Mouse (Mus musculus) layer of hippocampus, adult 11-12 months (tissue): ENCODE measurements around the gene Smarcd3.
"Not testable (repeated sequence)": the region's sequence is repeated elsewhere in the genome, so short reads cannot be mapped to it uniquely, and the experiment has no call there.

Experiments used
- DNase-seq: peaks from one replicate; pipeline ENCODE4 v3.0.0; 2022; ENCODE audit warnings: low spot score

Smarcd3 gene

DNA sequence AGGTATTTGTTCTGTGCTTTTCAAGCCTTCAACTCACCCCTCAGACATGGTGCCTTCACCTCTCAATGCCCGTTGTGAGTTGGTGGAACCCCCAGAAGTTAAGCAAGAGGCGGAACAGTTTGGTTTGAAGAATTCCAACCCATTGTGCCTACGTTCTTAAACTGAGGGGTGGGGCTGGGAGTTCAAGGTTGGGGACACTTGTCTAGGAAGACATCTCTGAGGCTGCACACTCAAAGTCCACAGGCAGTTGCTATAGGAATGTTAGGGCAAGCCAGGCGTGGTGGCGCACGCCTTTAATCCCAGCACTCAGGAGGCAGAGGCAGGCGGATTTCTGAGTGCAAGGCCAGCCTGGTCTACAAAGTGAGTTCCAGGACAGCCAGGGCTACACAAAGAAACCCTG lies 68.9 kb downstream of the Smarcd3 start:
- DNase-seq = not testable (repeated sequence)

DNA sequence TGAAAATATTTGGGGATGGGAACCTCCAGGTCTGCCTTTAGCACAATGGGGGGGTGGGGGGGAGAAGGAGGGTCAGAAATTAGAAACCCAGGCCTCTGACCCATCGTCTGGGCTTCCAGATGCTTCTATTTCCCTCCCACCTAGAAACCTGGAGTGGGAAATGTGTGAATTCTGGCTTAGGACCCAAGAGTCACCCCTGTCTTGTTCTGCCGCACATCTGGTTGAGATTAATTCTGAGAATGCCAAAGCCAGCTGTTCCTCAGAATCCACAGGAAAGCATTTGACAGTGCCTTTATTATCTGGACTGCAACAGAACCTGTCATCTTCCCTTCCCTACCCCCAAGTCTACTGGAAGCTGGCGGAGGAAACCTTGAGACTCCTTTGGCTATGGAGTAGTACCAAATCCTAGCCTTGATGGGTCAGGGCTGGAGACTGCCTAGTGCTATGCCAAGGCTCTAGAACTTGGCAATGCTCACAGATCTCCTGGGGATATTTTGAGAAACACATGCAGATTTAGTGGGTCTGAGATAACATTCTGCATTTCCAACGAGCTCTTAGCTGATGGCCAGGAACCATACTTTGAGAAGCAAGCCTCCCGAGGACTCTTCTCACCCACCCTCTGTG lies 70.5 kb downstream of the Smarcd3 start:
- no peak for DNase-seq

DNA sequence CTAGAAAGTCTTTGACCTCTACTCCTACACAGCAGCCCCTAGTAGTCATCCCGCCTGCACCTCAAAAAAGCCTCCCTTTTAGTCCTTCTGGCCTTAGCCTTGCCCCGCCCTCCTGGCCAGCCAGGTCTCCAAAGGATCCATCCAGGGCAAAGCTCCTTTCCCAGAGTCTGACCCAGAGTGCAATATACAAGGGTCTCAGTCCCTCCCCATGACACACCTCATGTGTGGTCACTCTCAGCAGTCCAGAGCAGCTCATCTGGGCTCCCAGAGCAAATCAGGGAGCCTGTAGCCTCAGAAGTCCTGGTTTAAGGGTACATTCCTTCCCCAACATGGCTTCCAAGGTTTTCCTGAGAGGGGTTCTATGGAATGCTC lies 72.9 kb downstream of the Smarcd3 start:
- DNase-seq = no peak

DNA sequence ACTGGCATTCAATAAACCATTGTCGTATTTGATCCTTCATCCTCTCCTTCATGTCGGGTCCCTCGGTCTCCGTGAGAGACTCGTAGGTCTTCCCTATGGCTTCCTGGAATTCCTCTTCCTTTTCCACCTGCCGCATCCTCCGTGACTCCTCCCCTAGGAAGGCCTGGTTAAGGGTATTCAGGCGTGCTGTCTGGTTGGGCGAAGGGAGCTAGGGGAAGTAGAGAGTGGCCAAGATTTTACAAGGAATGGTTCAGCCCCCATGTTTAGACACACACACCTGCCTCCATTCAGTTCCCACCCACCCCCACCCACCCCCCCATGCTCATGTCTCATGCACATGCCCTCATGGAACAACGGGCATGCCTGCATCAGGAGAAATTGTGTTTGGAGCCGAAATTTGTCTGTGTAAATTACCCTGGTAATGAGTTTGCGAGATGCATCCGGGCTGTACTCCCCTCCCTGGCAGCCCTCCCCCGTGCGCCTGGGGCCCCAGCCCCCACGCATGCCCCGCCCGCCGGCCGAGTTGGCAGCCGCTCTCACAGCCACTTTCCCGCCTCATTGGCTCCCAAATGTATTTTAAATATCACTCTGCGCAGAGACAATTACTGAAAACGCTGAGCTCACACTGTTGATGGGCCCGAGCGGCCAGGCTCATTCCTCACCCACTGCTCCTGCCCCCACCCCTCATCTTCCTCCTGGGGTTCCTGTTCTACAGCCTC lies 73.5 kb downstream of the Smarcd3 start:
- DNase-seq = peak; percentile 40

- no peak for DNase-seq
Measured at GRCm38 (mm10) chr5:24542643-24543042, 81.6 kb downstream of the Smarcd3 start.

GRCm38 (mm10) chr5:24541144-24541569 lies 83.1 kb downstream of the Smarcd3 start:
- DNase-seq = no peak
